Mouse (Mus musculus) gastrocnemius, adult 18-20 months (tissue): ENCODE data around the gene Vmn2r66. TPM values are rescaled to one million over a fixed set of nuclear protein-coding genes. Genes with fewer than 3 reads are reported as not detected.

Experiments
- DNase-seq: peaks from one replicate; pipeline ENCODE4 v3.0.0; 2021; ENCODE audit warnings: low spot score
- long read RNA-seq, 2 experiments: library from polyadenylated mRNA; stranded (forward); transcript quantifications; one replicate each; pipeline ENCODE4 v2.0.0; 2021
- total RNA-seq, 2 experiments: library from RNA; stranded (reverse); gene quantifications; 2 replicates each; pipeline ENCODE4 v1.2.3; 2021

The Vmn2r66 gene
- not detected for total RNA-seq
- long read RNA-seq, experiment 1: 0 reads
- long read RNA-seq, experiment 2: 0 reads

DNA sequence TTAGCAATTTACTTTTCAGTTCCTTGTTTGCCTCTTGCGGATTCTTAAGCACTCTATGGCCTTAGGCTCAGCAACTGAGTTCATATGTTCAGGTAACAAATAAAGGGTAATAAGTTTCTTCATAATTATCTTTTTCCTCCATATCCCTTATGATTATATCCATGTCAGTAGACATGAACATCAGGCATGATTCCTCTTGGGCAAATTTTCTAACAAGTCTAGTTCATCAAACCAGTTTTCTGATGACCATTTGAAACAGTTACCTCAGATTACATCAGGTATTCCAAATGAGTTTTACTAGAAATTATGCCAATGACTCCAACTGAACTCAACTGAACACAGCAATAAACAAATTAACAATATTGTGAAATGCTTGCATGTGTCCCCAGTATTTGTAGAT is at the start of gene Vmn2r66:
Gene Vmn2r66, minus strand, starts transcription at position 101 of the 400 bp plus-strand sequence.
- DNase-seq: no peak

- no peak for DNase-seq
Measured at GRCm38 (mm10) chr7:84996694-84997093, 15.4 kb downstream of the Vmn2r66 start.

DNA sequence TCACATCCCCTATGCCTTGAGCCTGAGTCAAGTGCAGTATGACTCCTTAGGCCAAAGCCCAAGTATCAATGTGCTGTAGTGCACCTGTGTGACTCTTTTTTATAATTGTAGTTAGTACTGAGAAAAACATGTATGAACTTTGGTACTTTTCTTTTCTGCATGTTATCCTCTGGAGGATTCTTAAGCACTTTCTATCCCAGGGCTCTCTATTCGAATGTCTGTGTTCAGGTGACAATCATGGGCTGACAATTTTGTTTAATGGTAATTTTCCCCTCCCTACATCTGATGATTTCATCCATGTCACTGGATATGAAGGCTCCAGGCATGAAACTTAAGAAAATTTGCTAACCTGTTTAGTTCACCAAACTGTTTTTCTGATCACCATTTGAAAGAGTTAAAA is 48.1 kb downstream of the Vmn2r66 start, which contains the start of gene Vmn2r65:
Gene Vmn2r65, minus strand, starts transcription at position 101 of the 400 bp plus-strand sequence.
- no peak for DNase-seq

Other genes with a start within 250 kb of the Vmn2r66 start
- not detected for gene Olfr291, start 158.7 kb downstream of the Vmn2r66 start, total RNA-seq
- gene Vmn2r65, start 48.2 kb downstream of the Vmn2r66 start, total RNA-seq: not detected
- gene Vmn2r67, start 143.7 kb upstream of the Vmn2r66 start, total RNA-seq: not detected
- not detected for gene Vmn2r68, start 225.5 kb upstream of the Vmn2r66 start, total RNA-seq